Mouse (Mus musculus) lung, postnatal 10 days (tissue): ENCODE data around the gene Hadhb.
A peak's percentile ranks its signal among the peaks of the same experiment; 100 is the strongest.
"Not testable (repeated sequence)": the region's sequence is repeated elsewhere in the genome, so short reads cannot be mapped to it uniquely, and the experiment has no call there.

Experiments
- DNase-seq: peaks from one replicate; pipeline ENCODE4 v3.0.0; 2021

Gene Hadhb

DNA sequence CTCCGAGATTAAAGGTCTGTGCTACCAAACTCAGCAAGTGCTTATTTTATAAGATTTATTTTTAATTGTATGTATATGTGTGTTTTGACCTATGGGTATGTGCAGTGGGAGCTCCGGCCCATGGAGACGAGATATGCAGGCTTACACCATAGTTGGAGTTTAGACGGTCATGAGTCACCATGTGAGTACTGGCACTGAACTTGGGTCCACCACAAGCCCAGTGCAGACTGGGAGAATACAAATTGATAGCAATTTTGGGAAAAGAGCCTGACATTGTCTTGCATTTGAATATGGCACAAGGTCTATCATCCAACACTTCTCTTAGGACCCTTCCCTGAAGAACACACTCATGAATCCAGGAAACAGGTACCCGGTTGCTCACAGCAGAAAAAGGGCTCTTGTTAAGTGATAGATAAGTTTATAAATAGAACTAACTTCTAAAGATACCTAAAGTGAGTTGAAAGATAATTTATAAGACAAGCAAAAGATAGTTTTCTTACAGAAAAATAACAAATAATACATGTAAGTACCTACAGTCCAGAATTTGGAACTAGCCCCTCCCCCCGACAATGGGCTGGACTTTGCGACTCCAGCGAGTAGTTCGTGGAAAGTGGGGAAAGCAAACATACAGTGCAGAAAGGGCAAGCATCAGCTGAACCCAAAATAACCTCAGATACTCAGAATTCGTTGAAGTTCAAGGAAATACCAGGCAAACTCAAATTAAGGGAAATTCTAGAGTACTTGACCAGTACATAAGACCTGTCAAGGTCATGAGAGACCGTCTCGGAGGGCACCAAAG, 32.8 kb downstream of the Hadhb start:
- no peak for DNase-seq

DNA sequence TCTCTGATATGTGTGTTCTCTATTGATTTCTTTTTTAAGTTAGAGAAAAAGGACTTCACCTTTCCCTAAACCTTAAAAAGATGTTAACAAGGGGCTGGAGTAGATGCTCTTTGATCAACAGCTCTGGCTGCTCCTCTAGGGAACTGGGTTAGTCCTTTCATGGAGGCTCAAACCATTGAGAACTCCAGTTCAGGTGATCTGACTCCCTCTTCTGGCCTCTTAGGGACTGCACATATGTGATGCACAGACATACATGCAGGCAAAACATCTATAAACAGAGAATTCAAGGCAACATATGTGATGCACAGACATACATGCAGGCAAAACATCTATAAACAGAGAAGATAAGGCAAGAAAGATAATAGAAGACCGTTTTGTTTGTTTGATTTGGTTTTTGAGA, 37.4 kb downstream of the Hadhb start:
- no peak for DNase-seq

DNA sequence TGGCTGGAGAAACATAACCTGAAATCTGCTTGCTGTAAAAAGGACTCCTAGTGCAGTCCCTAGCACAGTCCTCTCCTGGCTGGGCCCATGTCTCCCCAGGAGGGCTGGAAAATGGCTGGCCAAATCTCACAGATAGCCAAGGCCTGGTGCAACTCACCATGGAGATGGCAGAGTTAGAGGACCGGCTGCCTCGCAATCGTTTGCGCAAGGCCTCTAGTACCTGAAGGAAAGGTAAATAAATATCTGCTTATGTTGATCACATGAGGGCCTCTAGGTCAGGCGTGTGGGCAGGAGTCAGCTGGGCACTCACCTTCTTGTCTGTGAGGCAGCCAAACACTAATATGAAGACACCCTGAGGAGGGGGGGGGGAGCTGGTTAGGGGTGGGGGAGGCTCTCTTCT, 40.3 kb downstream of the Hadhb start:
- DNase-seq, result no peak

DNA sequence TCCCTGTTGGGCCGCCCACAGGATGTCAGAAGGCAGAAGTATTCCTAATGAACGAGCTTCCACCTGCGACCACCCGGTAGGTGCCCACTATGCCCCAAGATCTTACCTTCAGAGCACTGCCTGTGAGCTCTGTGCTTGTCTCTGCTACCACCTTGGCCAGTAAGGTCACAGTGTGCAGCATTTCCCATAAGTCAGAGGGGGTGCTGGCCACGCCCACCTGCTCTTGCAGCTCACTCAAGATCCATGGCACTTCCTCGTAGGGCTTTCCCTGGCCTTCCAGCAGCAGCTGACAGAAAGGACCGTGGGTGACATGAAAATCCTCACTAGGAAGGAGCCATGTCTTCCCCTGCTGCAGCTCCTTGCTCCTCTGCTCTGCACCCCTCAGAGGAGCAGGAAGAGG, 43.2 kb downstream of the Hadhb start:
- peak; percentile 24 for DNase-seq

DNA sequence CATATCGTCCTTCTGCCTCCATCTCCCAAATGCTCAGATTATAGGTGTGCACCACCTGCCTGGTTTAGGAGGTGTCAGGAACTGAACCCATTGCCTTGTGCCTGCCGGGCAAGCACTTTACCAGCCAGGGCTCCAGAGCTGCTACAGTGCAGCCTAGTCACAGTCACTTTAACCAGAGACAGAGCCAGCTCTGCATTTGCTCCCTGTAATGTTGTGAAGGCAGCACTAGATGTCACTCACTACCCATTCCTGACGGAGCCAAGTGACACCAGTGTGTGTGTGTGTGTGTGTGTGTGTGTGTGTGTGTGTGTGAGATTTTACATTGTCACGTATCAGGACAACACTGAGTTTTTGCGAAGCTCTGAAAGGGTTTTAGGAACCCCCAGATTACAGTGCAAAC, 46.5 kb downstream of the Hadhb start:
- DNase-seq, result peak; percentile 69

DNA sequence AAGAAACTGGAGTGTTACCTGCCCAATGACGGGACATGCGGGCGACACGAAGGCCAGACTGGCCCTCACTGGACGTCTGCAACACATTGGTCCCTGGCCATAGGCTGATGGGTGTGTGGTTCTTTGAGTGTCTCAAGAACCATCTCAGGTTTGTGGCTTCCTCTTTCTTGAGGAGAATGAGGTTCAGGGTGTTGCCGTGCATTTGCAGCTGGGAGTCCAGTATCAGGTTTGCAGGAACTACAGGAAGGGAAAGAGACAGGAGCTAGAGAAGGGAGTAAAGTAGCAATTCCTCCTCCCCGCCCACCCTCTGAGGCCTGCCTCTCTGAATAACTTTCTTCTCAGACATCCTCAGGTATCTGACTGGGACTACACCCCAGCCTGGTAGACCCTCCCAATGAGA, 47.2 kb downstream of the Hadhb start:
- no peak for DNase-seq

DNA sequence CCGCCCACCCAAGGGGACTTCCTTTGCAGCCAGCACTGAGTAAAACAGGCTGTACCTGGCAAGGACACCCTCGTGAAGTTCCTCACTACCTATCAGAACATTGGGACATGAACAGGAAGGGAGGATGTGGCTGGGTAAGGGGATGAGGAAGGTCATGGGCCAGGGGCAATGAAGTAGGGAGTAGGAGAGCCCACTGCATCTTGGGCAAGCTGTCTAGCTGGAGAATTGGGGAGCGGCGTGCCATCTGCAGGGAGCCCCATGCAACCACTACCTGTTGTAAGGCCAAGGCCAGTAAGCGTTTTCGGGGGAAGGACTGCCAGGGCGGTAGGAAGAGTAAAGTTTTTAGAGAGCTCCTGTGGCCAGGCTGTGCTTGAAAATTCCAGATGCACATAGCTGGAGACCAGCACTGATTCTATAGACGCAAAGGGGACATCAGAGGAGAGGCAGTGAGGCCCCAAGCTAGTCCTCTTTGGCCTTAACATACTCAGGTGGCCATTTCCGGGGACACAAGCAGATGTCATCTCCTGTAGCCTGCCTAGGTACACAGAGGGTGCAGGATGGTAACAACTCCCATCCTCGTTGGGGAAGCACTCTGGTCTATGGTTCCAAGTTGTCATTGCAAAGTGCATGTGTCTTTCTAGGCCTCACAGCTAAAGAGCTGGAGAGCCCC, 48.3 kb downstream of the Hadhb start:
- DNase-seq, result no peak

DNA sequence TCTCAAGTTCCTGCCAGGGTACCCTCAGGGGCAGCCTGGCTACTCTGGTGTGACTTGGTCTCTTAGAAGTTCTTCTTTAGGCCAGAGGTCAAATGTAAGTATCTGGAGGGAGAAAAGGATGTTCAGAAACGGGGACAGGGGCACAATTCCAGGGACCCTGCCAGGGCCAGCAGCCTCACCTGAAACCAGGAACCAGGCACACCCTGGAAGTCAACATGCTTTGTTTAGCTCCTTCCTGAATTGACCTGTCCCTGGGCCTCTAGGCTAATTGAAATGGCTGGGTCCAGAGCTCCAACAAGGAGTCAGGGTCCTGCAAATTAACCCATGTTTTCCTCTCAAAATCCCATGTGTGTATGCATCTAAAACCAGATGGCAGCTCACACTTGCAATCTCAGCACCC, 49.4 kb downstream of the Hadhb start:
- no peak for DNase-seq

DNA sequence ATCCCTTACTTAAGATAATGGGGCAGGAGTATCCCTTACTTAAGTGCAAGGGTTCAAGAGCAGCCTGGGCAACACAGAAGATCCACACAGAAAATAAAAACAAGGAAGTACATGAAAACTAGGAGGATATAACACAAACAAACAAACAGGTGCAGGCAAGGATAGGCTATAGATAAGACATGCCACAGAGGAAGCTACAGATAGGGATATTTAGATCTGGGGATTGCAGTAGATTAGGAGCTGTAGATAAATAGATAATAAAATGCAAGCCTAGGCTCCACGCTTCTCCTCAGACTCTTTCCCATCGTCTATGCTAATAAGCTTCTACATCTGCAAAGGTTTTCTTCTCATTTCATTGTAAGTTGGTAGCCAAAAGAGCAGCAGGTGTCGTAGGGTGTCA, 50.0 kb downstream of the Hadhb start:
- DNase-seq, result no peak

DNA sequence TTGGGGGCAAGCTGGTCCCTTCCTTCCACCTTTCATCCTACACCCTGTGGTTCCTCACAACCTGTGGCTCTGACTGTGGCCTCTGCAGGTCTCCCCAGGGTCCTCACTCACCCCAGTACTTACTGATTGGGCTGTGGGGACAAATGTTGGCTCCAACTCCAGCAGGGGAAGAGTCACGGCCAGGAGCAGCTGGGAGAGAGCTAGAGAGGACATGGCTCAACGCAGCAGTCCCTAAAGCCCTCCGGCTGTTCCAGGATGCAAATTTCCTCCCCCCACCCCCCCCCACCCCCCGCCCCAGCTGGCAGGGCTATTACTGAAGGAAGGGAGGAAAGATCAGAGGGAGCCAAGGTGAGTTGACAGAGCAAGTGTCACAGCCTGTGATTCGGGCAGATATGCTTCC, 50.4 kb downstream of the Hadhb start, which contains the start of gene Adgrf3:
Gene Adgrf3, minus strand, starts transcription at position 230 of the 400 bp plus-strand sequence.
- DNase-seq, result no peak

DNA sequence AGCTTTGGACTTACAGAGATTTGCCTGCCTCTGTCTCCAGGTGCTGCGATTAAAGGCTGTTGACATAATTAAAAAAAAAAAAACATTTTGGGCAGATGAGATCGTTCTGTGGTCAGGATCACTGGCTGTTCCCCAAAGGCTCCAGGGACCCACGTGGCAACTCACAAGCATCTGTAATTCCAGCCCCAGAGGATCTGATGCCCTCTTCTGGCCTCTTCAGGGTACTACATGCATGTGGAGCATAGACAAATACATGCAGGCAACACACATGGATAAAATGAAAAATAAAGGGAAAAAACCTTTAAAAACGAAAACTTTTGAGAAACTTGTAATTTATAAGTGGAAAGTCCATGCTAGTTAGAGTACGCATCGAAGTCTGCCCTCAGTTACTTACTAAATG, 52.2 kb downstream of the Hadhb start:
- peak; percentile 55 for DNase-seq

DNA sequence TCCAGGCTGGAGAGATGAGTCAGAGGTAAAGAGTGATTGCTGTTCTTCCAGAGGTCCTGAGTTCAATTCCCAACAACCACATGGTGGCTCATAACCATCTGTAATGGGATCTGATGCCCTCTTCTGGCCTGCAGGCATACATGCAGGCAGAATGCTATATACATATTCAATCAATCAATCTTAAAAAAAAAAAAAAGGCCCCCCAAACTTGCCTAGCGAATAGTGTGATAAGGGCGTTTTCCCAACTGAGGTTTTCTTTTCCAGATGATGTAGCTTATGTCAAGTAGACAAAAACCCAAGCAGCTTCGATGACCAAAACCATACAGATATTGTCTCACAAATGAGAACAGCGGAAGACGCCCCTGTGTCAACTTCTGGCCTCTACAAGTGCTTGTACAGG, 55.7 kb downstream of the Hadhb start:
- DNase-seq, result not testable (repeated sequence)

DNA sequence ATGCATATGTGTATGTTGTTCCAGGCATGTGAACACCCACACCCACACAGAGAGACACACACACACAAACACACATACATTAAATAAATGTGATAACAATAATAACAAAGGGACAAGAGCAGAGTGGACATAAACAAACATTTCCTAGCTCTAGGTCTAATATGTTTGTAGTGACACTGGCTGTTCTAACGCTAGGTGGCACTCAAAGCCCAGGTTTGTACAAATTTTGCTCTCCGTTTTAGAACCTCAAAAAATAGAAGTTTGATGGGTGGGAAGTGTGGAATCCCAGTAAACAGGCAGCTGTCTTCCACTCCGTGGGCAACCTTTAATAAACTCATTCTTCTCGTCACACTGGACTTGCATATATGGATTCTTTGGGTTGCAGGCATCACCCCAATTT, 59.8 kb downstream of the Hadhb start:
- DNase-seq, result peak; percentile 79

DNA sequence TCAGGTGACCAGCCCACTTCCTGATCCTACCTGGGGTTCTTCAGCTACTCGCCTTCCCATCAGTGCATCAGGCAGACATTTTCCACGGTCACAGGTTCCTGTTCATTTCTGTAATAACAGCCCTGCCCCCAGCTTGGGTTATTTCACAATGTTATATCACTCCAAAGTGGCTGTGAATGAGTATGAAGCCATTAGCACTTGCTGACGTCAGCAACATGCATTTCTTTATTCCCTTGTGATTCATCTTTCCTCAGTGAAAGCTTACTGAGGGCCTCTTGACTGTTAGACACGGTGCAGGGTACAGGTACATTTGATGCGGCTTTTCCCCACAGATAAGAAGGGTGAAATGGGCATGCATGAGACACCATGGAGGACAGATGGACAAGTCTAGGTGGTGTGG, 60.9 kb downstream of the Hadhb start:
- no peak for DNase-seq

DNA sequence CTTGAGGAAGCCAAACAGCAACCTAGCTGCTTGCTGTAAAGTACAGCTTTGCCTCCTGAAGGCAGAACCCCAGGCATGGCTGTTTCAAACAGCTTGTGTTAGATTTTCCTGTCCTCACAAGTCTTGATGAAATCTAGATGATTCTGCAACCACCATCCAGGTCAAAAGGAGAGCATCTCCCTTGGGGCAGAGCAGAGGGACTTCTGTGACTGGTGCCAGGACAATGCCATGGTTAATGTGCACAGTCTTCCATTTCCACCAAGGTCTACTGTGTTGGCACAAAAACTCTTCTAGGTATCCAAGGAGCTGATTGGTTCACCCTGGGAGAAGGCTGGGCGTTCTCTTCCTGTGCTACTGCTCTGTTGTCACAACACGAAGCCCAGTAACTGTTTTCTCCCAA, 64.7 kb downstream of the Hadhb start:
- no peak for DNase-seq

DNA sequence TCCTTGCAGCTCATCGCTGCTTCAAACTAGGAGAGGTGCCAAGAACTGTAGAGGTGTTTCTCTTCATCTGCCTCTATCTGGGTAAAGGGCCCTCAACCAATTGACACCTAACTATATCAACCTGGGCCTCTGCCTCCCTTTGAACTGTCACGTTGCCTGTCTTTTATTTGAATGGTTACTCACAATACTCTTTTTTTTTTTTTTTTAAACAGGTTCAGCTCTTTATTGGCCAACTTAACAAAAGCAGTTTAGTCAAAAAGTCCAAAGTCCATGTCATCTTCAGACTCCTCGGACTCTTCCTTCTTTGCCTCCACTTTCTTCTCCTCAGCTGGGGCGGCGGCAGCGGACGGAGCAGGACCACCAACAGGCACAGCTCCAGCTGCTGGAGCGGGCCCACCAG, 65.6 kb downstream of the Hadhb start:
- no peak for DNase-seq

DNA sequence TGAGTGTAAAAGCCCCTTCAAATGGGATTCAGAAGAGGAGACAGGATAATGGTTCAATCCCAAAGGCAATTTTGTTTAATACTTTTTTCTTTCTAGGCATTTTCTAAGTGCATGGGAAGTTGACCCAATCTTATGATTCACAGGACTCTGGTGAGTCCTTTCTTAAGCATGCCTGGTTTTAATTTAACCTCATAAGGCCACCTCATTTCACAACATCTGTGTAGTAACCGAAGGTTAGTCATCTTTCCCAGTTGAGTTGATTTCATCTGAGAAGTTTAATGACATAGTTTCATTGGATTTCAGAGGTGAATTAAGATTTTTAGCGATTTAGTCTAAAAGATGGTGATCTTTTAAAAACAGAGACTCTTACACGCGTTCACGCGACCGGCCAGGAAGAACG, 67.6 kb downstream of the Hadhb start:
- DNase-seq, result no peak

DNA sequence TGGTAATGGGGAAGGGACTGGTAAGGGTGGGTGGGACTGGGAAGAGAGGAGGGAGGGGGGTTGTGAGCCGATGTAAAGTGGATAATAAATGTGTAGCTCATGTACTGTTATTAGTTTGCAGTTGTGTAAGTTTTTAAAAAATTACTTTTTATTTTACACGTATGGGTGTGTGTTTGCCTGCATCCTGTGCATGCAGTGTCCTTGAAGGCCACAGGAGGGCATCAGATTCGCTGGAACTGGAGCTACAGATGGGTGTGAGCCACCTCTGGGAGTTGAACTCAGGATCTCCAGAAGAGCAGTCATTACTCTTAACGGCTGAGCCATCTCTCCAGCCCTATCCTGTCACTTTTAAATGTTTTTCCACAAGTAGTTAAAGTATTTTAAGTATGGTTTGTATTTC, 75.9 kb downstream of the Hadhb start:
- peak; percentile 42 for DNase-seq

DNA sequence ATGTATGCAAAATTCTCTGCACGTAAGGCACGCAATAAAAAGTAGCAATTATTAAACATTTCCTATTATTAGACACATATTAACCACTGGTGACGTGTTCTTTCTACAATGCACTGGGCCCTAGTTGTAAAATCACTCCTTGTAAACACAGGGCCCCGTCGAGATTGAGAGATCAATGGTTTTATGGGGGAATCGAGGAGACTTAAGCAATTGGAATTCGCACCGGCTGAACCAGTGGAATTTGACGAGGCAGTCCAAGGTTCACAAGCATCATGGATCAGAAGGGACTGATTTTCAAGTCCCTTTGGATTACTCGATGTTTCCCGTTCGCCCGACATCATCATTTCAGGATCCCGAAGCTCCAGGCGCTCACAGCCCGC, 76.8 kb downstream of the Hadhb start:
- no peak for DNase-seq

DNA sequence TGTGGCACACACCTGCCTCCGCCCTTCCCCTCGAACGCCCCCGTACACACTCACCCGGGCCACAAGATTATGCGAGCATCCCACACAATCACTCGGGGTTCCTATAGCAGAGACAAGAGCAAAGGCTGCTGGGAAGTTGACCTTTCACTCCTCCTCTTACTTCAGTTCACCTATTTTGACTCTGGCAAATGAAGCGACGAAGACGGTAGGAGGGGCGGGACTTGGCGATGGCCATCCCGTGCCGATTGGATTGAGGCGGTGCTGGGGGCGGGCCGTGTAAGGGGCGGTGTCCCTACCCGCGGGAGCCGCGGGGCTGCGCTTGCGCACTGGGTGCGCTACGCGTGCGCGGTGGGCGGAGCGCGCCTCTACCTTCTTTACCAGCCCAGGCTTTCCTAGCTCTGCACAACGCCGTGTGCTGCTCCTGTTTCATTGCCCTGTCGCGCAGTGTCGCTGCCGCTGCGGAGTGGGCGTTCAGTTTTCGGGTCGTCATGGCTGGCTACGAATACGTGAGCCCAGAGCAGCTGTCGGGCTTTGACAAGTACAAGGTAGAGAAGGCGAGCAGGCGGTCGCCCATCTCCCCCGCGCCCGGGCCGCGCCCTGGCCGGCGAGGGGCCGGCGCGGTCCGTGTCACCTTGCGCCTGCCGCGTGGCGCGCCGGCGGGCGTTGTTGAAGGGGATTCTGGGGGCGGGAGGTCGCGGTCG, 77.4 kb downstream of the Hadhb start, which contains the start of gene Selenoi:
Gene Selenoi, plus strand, starts transcription at position 311 of the 701 bp plus-strand sequence.
- peak; percentile 99 for DNase-seq

DNA sequence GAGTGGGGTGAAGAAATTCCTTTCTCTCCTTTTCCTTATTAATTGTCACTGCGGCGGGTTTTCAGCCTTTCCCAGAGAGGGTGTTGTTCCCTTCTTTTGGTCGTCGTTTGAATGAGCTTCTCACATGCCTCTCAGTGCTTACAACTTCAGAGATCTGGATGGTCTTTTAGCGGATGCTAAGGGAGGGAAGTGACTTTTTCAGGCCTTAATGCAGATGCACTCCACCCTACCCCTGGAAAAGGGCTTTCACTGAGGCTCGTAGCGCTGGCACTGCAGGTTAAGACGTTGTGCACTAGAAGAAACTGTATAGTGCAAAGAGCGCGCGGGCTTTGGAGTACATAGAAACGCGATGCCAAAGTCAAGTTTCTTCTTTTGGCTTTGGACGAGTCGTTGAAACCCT, 78.0 kb downstream of the Hadhb start:
- DNase-seq, result no peak

DNA sequence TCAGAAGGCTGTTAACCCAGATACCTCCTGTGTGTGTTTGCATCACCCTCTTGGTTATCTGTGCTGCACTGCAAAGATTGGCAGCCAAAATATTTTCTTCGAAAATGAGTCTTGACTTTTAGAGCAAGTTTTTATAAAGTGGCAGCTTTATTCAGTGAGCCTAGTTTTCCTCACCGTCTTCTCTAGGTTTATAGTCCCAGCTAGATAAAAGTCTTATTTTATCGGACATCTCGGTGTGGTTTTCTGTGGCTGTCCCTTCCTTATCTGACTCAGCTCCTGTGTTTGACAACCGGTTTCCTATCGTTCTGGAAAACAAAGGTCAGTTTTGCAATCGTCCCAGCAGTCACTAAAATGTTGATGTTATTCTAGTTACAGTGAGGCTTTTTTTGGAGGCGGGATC, 78.9 kb downstream of the Hadhb start:
- no peak for DNase-seq
